Mouse (Mus musculus): ENCODE measurements at regions not wholly inside any gene's neighbourhood (a gene's known extent, or its start where the extent isn't known, plus 50 kb on each side); places are given as distances from the start of the nearest gene placed in this dataset.

DNA sequence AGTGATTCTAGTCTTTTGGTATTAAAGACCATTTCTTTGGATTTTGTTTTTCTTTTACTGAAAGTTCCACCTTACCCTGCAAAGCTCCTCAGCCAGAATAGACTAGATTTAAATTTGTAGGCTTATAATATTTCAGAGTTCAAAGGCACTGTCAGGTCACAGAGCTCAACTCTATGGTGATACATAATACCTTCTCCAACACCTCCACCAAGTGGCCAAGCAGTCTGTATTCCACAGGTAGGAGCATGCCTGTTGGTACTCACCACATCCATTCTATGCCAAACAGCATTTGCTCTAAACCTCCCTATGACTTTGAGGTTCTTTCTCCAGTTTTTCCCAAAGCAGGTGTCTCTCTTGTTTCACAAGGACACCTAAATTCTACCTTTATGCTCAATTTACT is 1042.2 kb downstream of the Gsdmc2 start:
- Histone ChIP-seq H3K4me1 (ENCODE audit: control insufficient read depth, insufficient read depth, low read length) (no peaks in the 10 kb centered on the region), H3K4me2 (ENCODE audit: low read depth, low read length) (no peak overlapping the region), H3K4me3 (ENCODE audit: low read depth, low read length) (no peak overlapping the region), H3K27ac (ENCODE audit: low read depth, low read length) (no peak overlapping the region), H3K36me3 (ENCODE audit: control insufficient read depth, insufficient read depth, low read length) (no peaks in the 10 kb centered on the region), H3K27me3 (ENCODE audit: control insufficient read depth, insufficient read depth, low read length) (no peaks in the 10 kb centered on the region), H3K9ac (replicated peaks; ENCODE audit: low read depth, low read length) (no peak overlapping the region), H3K9me3 (ENCODE audit: control insufficient read depth, low read length) (no peaks in the 10 kb centered on the region)
- no peak for ATAC-seq (ENCODE audit: low read depth)

DNA sequence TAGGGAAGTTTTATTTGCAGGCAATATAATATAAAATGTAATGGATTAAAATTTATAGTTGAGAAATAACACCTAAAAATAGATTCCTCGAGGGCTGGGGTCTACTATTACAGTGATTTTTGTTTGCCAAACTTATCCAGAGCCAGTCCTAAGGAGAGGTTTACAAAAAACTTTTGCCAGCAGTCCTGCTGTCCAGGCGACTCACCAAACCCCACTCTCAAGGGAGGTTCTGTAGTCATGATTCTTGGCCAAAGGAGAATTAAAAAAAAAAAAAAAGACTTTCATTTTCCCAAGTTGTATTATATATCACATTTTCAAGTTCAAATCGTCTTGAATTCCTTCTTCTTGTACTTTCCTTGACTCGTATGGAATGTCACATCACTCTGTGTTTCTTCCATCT is 1046.2 kb downstream of the Gsdmc2 start:
- no peaks in the 10 kb centered on the region for H3K9me3 ChIP-seq (ENCODE audit: control insufficient read depth, low read length)
- no peak overlapping the region for H3K4me2 ChIP-seq (ENCODE audit: low read depth, low read length)
- H3K9ac ChIP-seq (replicated peaks; ENCODE audit: low read depth, low read length), result no peak overlapping the region
- no peak overlapping the region for H3K4me3 ChIP-seq (ENCODE audit: low read depth, low read length)
- 87% methylated on average over 4 of the region's 4 CpGs for WGBS
- H3K4me1 ChIP-seq (ENCODE audit: control insufficient read depth, insufficient read depth, low read length), result no peaks in the 10 kb centered on the region
- ATAC-seq (ENCODE audit: low read depth), result no peak
- no peaks in the 10 kb centered on the region for H3K27me3 ChIP-seq (ENCODE audit: control insufficient read depth, insufficient read depth, low read length)
- H3K36me3 ChIP-seq (ENCODE audit: control insufficient read depth, insufficient read depth, low read length), result no peaks in the 10 kb centered on the region
- H3K27ac ChIP-seq (ENCODE audit: low read depth, low read length), result no peak overlapping the region

DNA sequence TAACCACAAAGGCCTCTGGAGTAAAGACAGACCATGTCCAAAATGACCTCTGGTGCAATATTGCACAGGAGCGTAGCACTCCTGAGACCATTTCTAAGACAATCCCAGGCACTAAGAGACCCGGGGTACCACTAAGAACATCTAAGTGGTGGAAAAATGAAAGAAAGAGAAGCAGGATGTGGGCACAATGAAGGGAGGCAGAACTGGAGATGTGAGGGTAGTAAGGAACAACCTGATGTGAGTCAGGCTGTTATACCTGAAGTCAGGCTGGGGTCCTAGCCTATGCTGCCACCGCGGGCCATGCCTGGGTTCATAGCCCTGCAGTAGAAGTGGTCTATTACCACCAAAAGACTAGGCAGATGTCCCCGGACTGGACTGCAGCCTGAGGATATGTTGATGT is 1051.4 kb downstream of the Gsdmc2 start:
- Histone ChIP-seq H3K9me3 (ENCODE audit: control insufficient read depth, low read length) (no peaks in the 10 kb centered on the region), H3K4me1 (ENCODE audit: control insufficient read depth, insufficient read depth, low read length) (no peaks in the 10 kb centered on the region), H3K36me3 (ENCODE audit: control insufficient read depth, insufficient read depth, low read length) (no peaks in the 10 kb centered on the region), H3K27me3 (ENCODE audit: control insufficient read depth, insufficient read depth, low read length) (no peaks in the 10 kb centered on the region), H3K4me3 (ENCODE audit: low read depth, low read length) (no peak overlapping the region), H3K27ac (ENCODE audit: low read depth, low read length) (no peak overlapping the region), H3K4me2 (ENCODE audit: low read depth, low read length) (no peak overlapping the region), H3K9ac (replicated peaks; ENCODE audit: low read depth, low read length) (no peak overlapping the region)
- no peak for ATAC-seq (ENCODE audit: low read depth)
- 94% methylated on average over 5 of the region's 5 CpGs for WGBS

DNA sequence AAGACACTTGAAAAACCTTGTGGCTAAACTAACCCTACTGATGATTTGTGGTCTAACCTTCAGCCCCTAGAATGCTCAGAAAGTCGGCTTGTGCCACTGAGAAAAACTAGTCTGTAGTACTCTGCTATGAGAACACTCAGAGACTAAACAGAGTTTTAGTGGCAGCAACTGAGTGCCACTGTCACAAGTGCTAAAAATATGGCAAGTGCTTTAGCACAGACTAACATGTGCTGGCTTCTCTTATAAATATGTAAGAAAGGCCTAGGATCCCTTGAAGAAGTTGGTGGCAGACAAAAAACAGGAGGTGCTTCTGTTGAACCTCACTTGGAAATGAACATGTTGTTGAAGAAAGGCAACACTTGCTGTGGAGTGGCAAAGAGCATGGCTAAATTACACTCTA is 1052.9 kb downstream of the Gsdmc2 start:
- Histone ChIP-seq H3K27ac (ENCODE audit: low read depth, low read length) (no peak overlapping the region), H3K4me1 (ENCODE audit: control insufficient read depth, insufficient read depth, low read length) (no peaks in the 10 kb centered on the region), H3K9me3 (ENCODE audit: control insufficient read depth, low read length) (no peaks in the 10 kb centered on the region), H3K4me2 (ENCODE audit: low read depth, low read length) (no peak overlapping the region), H3K27me3 (ENCODE audit: control insufficient read depth, insufficient read depth, low read length) (no peaks in the 10 kb centered on the region), H3K9ac (replicated peaks; ENCODE audit: low read depth, low read length) (no peak overlapping the region), H3K36me3 (ENCODE audit: control insufficient read depth, insufficient read depth, low read length) (no peaks in the 10 kb centered on the region), H3K4me3 (ENCODE audit: low read depth, low read length) (no peak overlapping the region)
- WGBS, result 80% methylated on average over 1 of the region's 1 CpGs
- ATAC-seq (ENCODE audit: low read depth), result no peak

DNA sequence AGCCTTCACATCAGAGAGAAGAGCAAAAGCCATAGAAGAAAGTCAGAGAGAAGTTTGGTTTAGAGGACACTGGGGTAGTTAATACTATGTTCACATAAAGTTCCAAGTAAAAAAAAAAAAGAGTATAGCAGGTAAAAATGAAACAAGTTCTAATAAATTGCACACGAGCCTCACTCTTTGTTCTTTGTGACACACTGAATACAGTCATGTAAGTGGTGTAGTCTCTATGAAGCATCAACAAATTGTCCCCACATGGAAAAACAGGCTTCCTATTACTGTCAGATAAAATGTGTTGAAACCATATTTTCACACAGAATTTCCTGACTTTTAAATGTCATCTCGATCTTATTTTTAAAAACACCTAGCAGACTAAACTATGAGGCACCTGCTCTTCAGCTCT is 1057.2 kb downstream of the Gsdmc2 start:
- H3K9me3 ChIP-seq (ENCODE audit: control insufficient read depth, low read length), result no peaks in the 10 kb centered on the region
- H3K4me2 ChIP-seq (ENCODE audit: low read depth, low read length), result no peak overlapping the region
- no peak overlapping the region for H3K27ac ChIP-seq (ENCODE audit: low read depth, low read length)
- ATAC-seq (ENCODE audit: low read depth), result no peak
- H3K9ac ChIP-seq (replicated peaks; ENCODE audit: low read depth, low read length), result no peak overlapping the region
- 92% methylated on average over 2 of the region's 2 CpGs for WGBS
- H3K4me1 ChIP-seq (ENCODE audit: control insufficient read depth, insufficient read depth, low read length), result no peaks in the 10 kb centered on the region
- H3K36me3 ChIP-seq (ENCODE audit: control insufficient read depth, insufficient read depth, low read length), result no peaks in the 10 kb centered on the region
- no peak overlapping the region for H3K4me3 ChIP-seq (ENCODE audit: low read depth, low read length)
- H3K27me3 ChIP-seq (ENCODE audit: control insufficient read depth, insufficient read depth, low read length), result no peaks in the 10 kb centered on the region

DNA sequence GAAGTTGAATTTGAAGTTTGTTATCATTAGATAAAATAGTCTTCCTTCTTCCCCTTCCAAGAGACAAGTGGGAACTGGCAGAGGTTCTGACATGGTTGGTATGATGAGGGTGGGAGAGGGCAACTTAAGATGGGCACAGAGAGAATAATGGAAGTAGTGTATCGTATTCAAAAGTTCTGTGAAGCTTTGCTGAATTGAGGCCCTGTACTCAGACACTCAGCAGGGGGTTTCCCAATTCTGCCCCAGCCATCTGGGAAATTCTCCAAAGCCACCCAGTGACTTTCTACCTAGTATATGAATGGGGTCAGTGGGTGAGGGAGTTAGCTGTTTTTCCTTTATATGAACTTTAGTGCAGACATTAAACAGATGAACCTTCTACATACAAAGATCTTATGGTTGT is 1058.7 kb downstream of the Gsdmc2 start:
- no peak for ATAC-seq (ENCODE audit: low read depth)
- Histone ChIP-seq H3K27me3 (ENCODE audit: control insufficient read depth, insufficient read depth, low read length) (no peaks in the 10 kb centered on the region), H3K9me3 (ENCODE audit: control insufficient read depth, low read length) (no peaks in the 10 kb centered on the region), H3K4me3 (ENCODE audit: low read depth, low read length) (no peak overlapping the region), H3K4me1 (ENCODE audit: control insufficient read depth, insufficient read depth, low read length) (no peaks in the 10 kb centered on the region), H3K9ac (replicated peaks; ENCODE audit: low read depth, low read length) (no peak overlapping the region), H3K36me3 (ENCODE audit: control insufficient read depth, insufficient read depth, low read length) (no peaks in the 10 kb centered on the region), H3K27ac (ENCODE audit: low read depth, low read length) (no peak overlapping the region), H3K4me2 (ENCODE audit: low read depth, low read length) (no peak overlapping the region)
- WGBS, result 70% methylated on average over 1 of the region's 1 CpGs

DNA sequence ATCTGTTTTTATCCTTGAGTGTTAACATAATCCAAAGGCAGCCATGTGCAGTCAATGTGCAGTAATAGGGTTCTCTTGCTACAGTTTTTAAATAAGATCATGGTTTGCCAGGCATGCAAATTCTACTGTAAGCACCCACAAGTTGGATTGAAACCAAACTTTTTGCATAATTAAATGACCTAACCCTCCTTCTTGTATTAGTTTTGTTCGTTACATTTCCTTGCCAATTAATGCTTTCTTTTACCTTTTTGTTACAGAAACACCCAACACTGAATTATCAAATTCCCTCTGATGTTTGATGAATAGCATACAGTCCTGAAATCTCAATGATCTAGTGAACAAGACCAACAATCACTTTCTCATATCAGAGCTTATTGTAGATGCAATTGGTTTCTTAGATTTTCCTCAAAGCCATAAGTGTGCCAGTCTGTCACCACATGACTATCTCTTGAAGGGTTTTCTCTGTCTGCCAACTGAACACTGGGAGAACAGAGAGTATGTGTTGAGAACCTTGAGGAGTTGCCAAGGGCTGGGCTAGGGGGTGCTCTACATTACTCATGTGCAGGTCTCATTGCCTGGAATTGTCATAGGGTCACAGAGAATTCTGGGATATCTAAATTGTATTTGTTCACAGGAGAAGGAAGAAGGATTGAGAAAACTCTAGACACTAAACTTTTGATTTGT is 1060.4 kb downstream of the Gsdmc2 start:
- 90% methylated on average over 1 of the region's 1 CpGs for WGBS
- no peak for ATAC-seq (ENCODE audit: low read depth)
- H3K4me2 ChIP-seq (ENCODE audit: low read depth, low read length), result no peak overlapping the region
- H3K9me3 ChIP-seq (ENCODE audit: control insufficient read depth, low read length), result no peaks in the 10 kb centered on the region
- H3K4me1 ChIP-seq (ENCODE audit: control insufficient read depth, insufficient read depth, low read length), result no peaks in the 10 kb centered on the region
- H3K27ac ChIP-seq (ENCODE audit: low read depth, low read length), result no peak overlapping the region
- no peak overlapping the region for H3K9ac ChIP-seq (replicated peaks; ENCODE audit: low read depth, low read length)
- H3K27me3 ChIP-seq (ENCODE audit: control insufficient read depth, insufficient read depth, low read length), result no peaks in the 10 kb centered on the region
- H3K36me3 ChIP-seq (ENCODE audit: control insufficient read depth, insufficient read depth, low read length), result no peaks in the 10 kb centered on the region
- no peak overlapping the region for H3K4me3 ChIP-seq (ENCODE audit: low read depth, low read length)

DNA sequence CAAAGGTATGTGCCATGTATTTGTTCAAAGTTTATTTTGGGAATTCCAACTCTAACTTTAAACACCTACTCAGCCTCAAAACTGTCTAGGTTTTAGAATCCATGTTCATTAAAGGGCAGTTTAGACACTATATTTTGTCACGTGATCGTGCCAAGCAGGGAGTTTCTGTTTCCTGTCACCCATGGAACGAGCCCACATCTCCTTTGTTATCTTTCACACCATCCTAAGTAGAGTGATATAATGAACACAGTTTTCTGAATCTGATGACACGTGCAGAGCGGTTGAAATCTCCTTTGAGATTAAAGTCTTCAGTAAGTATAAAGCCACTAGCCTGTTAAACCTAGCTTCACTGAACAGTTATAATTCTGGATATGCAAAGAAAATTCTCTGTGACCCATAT is 1066.1 kb downstream of the Gsdmc2 start:
- no peak overlapping the region for H3K4me2 ChIP-seq (ENCODE audit: low read depth, low read length)
- ATAC-seq (ENCODE audit: low read depth), result no peak
- no peak overlapping the region for H3K4me3 ChIP-seq (ENCODE audit: low read depth, low read length)
- H3K4me1 ChIP-seq (ENCODE audit: control insufficient read depth, insufficient read depth, low read length), result no peaks in the 10 kb centered on the region
- H3K27me3 ChIP-seq (ENCODE audit: control insufficient read depth, insufficient read depth, low read length), result no peaks in the 10 kb centered on the region
- no peaks in the 10 kb centered on the region for H3K36me3 ChIP-seq (ENCODE audit: control insufficient read depth, insufficient read depth, low read length)
- WGBS, result 91% methylated on average over 5 of the region's 5 CpGs
- no peak overlapping the region for H3K9ac ChIP-seq (replicated peaks; ENCODE audit: low read depth, low read length)
- no peak overlapping the region for H3K27ac ChIP-seq (ENCODE audit: low read depth, low read length)
- H3K9me3 ChIP-seq (ENCODE audit: control insufficient read depth, low read length), result no peaks in the 10 kb centered on the region

DNA sequence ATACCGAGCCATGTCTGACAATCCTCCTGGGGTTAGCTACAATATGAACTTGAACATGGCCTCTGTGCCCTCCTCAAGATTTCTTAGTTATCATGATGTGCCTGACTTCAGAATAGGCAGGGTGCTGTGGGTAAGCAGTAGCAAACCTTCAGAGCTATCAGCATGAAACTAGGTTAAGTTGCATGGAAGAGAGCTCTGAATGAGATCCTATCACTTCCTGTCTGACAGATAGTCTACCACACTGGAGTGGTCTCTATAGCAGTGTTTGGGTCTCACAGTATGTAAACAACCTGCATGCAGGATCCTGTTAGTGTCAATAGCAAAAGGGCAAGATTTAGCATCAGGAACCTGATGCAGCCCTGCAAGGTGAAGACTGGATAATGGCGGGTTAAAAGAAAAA is 1092.3 kb downstream of the Gsdmc2 start:
- 96% methylated on average over 2 of the region's 2 CpGs for WGBS
- no peaks in the 10 kb centered on the region for H3K27me3 ChIP-seq (ENCODE audit: control insufficient read depth, insufficient read depth, low read length)
- H3K36me3 ChIP-seq (ENCODE audit: control insufficient read depth, insufficient read depth, low read length), result no peaks in the 10 kb centered on the region
- H3K9ac ChIP-seq (replicated peaks; ENCODE audit: low read depth, low read length), result no peak overlapping the region
- H3K9me3 ChIP-seq (ENCODE audit: control insufficient read depth, low read length), result no peaks in the 10 kb centered on the region
- no peaks in the 10 kb centered on the region for H3K4me1 ChIP-seq (ENCODE audit: control insufficient read depth, insufficient read depth, low read length)
- H3K27ac ChIP-seq (ENCODE audit: low read depth, low read length), result no peak overlapping the region
- H3K4me2 ChIP-seq (ENCODE audit: low read depth, low read length), result no peak overlapping the region
- no peak for ATAC-seq (ENCODE audit: low read depth)
- H3K4me3 ChIP-seq (ENCODE audit: low read depth, low read length), result no peak overlapping the region

Data from neural tube, embryonic 14.5 days (tissue).